Mouse (Mus musculus): ENCODE results near the gene Celf6.

- TF ChIP-seq CTCF (IDR thresholded peaks at IDR 0.05 in 2 of 3, conservative IDR thresholded peaks at IDR 0.05 in 1 of 3; ENCODE audit: control insufficient read depth in 1 of 3, insufficient read depth in 1 of 3, low read depth in 2 of 3, low read length in 3 of 3, poor library complexity in 1 of 3, severe bottlenecking in 1 of 3) = no peak
- TF ChIP-seq HCFC1 (IDR thresholded peaks at IDR 0.05; ENCODE audit: low read depth, low read length) = no peak
- no peak for TF ChIP-seq NRF1 (IDR thresholded peaks at IDR 0.05; ENCODE audit: insufficient read depth, low read depth, low read length, poor library complexity, severe bottlenecking)
Measured at GRCm38 (mm10) chr9:59553719-59554118, 24.0 kb upstream of the Celf6 start.

Data from MEL (cell line).